Mouse (Mus musculus): ENCODE measurements at regions not wholly inside any gene's neighbourhood (a gene's known extent, or its start where the extent isn't known, plus 50 kb on each side); places are given as distances from the start of the nearest gene placed in this dataset.

- Histone ChIP-seq H3K27ac (ENCODE audit: low read length) (no peak overlapping the region), H3K4me3 (replicated peaks; ENCODE audit: low read length) (no peak overlapping the region), H3K4me1 (replicated peaks; ENCODE audit: control insufficient read depth, insufficient read depth, low read length) (peaks cover 2% of the 10 kb centered on the region), H3K27me3 (replicated peaks; ENCODE audit: control insufficient read depth, insufficient read depth, low read length) (no peaks in the 10 kb centered on the region), H3K9ac (replicated peaks; ENCODE audit: low read depth, low read length) (no peak overlapping the region), H3K36me3 (ENCODE audit: control insufficient read depth, insufficient read depth) (no peaks in the 10 kb centered on the region), H3K4me2 (ENCODE audit: low read length) (no peak overlapping the region), H3K9me3 (ENCODE audit: control insufficient read depth, low read length) (no peaks in the 10 kb centered on the region)
- no peak for ATAC-seq
- 76% methylated on average over 1 of the region's 1 CpGs for WGBS
Measured at GRCm38 (mm10) chr12:59307958-59308357, 88.4 kb upstream of the Fbxo33 start.

- Histone ChIP-seq H3K4me1 (replicated peaks; ENCODE audit: control insufficient read depth, insufficient read depth, low read length) (peaks cover 2% of the 10 kb centered on the region), H3K36me3 (ENCODE audit: control insufficient read depth, insufficient read depth) (no peaks in the 10 kb centered on the region), H3K4me3 (replicated peaks; ENCODE audit: low read length) (no peak overlapping the region), H3K4me2 (ENCODE audit: low read length) (no peak overlapping the region), H3K27ac (ENCODE audit: low read length) (no peak overlapping the region), H3K9me3 (ENCODE audit: control insufficient read depth, low read length) (no peaks in the 10 kb centered on the region), H3K9ac (replicated peaks; ENCODE audit: low read depth, low read length) (no peak overlapping the region), H3K27me3 (replicated peaks; ENCODE audit: control insufficient read depth, insufficient read depth, low read length) (no peaks in the 10 kb centered on the region)
- no peak for ATAC-seq
- WGBS = 31% methylated on average over 6 of the region's 6 CpGs
Measured at GRCm38 (mm10) chr12:59304522-59304921, 85.0 kb upstream of the Fbxo33 start.
